Mouse (Mus musculus) embryonic stem cell, embryonic (primary cell): Measurements from ENCODE around the gene Hspe1.
"Not testable (repeated sequence)": the region's sequence is repeated elsewhere in the genome, so short reads cannot be mapped to it uniquely, and the experiment has no call there.

Source experiments
- CTCF ChIA-PET, 4 experiments: fragments of 300-600 bp in 2 of 4; fragments of 350-600 bp in 2 of 4; sonication (Branson Sonifier 250); formaldehyde crosslinking; loops; one replicate each; lab custom pipeline; 2022; ENCODE audit warnings: inconsistent platforms in 2 of 4; lab: Charles Lee
- POLR2A ChIA-PET, 4 experiments: fragments of 300-600 bp in 2 of 4; fragments of 350-600 bp in 2 of 4; sonication (Branson Sonifier 250); formaldehyde crosslinking; loops; one replicate each; lab custom pipeline; 2022; ENCODE audit warnings: antibody characterized with exemption in 4 of 4, inconsistent platforms in 1 of 4; lab: Charles Lee

Hspe1 gene

GRCm38 (mm10) chr1:55108473-55108872 is 20.5 kb downstream of the Hspe1 start:
- POLR2A ChIA-PET = interaction anchor here (0.7 to 3.5 kb wide), 20 partner anchors 9 to 624 kb away, joined by 3 to 35 read pairs (median 4); partner anchors contain the start of genes Mob4 (in 4 of the 4), Hspd1 (in 2 of the 4) and Hspe1 (in 2 of the 4)

GRCm38 (mm10) chr1:55109066-55109766 is 21.3 kb downstream of the Hspe1 start:
- CTCF ChIA-PET = no interaction called here

More at GRCm38 (mm10) chr1:55108473-55108872, 20.5 kb downstream of the Hspe1 start:
- CTCF ChIA-PET = no interaction called here

GRCm38 (mm10) chr1:55123046-55123445 is 35.1 kb downstream of the Hspe1 start:
- ChIA-PET POLR2A (interaction anchor here in 1 of 4 experiments (0.8 kb wide), 1 partner anchor 13 kb away, joined by 5 read pairs; no protein-coding TSS in a partner anchor), CTCF (no interaction called here)

More at GRCm38 (mm10) chr1:55109066-55109766, 21.3 kb downstream of the Hspe1 start:
- POLR2A ChIA-PET = interaction anchor here (0.7 to 3.6 kb wide), 18 partner anchors 9 to 90 kb away, joined by 3 to 25 read pairs (median 4); partner anchors contain the start of genes Mob4 (in 3 of the 4), Hspd1 (in 2 of the 4) and Hspe1 (in 2 of the 4)

GRCm38 (mm10) chr1:55123561-55123960 is 35.6 kb downstream of the Hspe1 start:
- ChIA-PET POLR2A (interaction anchor here in 1 of 4 experiments (0.8 kb wide), 1 partner anchor 14 kb away, joined by 5 read pairs; no protein-coding TSS in a partner anchor), CTCF (no interaction called here)

- CTCF ChIA-PET, POLR2A ChIA-PET: not testable (repeated sequence)
Measured at GRCm38 (mm10) chr1:55124136-55124535, 36.2 kb downstream of the Hspe1 start.

GRCm38 (mm10) chr1:55129716-55130115 is 41.8 kb downstream of the Hspe1 start:
- CTCF ChIA-PET = no interaction called here
- POLR2A ChIA-PET = interaction anchor here in 3 of 4 experiments (0.6 to 7.6 kb wide), 19 partner anchors 11 to 90 kb away, joined by 3 to 67 read pairs (median 5); partner anchors contain the start of genes Hspd1 (in 1 of the 3) and Hspe1 (in 1 of the 3)

GRCm38 (mm10) chr1:55130190-55130916 is 42.4 kb downstream of the Hspe1 start:
- POLR2A ChIA-PET = interaction anchor here (0.5 to 7.6 kb wide), 63 partner anchors 9 to 646 kb away, joined by 3 to 72 read pairs (median 4); partner anchors contain the start of genes Hspd1 (in 3 of the 4), Hspe1 (in 3 of the 4) and Coq10b (in 1 of the 4)
- CTCF ChIA-PET = interaction anchor here in 2 of 4 experiments (1.1 to 1.8 kb wide), 2 partner anchors 24 to 63 kb away, joined by 3 to 5 read pairs; no protein-coding TSS in a partner anchor

GRCm38 (mm10) chr1:55130943-55131401 is 43.0 kb downstream of the Hspe1 start, which contains the start of gene Mob4:
Gene Mob4 (plus strand): TSS chr1:55131231.
- POLR2A ChIA-PET = interaction anchor here (0.5 to 7.6 kb wide), 60 partner anchors 8 to 647 kb away, joined by 3 to 72 read pairs (median 4); partner anchors contain the start of genes Hspd1 (in 3 of the 4), Hspe1 (in 3 of the 4) and Coq10b (in 1 of the 4)

GRCm38 (mm10) chr1:55131424-55132014 is 43.6 kb downstream of the Hspe1 start:
- CTCF ChIA-PET = interaction anchor here in 3 of 4 experiments (0.5 to 1.8 kb wide), 6 partner anchors 25 to 148 kb away, joined by 3 to 5 read pairs (median 4); no protein-coding TSS in a partner anchor
- POLR2A ChIA-PET = interaction anchor here (0.5 to 7.6 kb wide), 59 partner anchors 8 to 647 kb away, joined by 3 to 72 read pairs (median 4); partner anchors contain the start of genes Hspd1 (in 3 of the 4), Hspe1 (in 3 of the 4) and Coq10b (in 1 of the 4)

More at GRCm38 (mm10) chr1:55130943-55131401, 43.0 kb downstream of the Hspe1 start, which contains the start of gene Mob4:
- CTCF ChIA-PET = interaction anchor here in 3 of 4 experiments (0.5 to 1.8 kb wide), 5 partner anchors 24 to 148 kb away, joined by 3 to 5 read pairs (median 4); no protein-coding TSS in a partner anchor

GRCm38 (mm10) chr1:55132308-55132707 is 44.4 kb downstream of the Hspe1 start:
- ChIA-PET CTCF (interaction anchor here in 1 of 4 experiments (1.8 kb wide), 1 partner anchor 26 kb away, joined by 5 read pairs; no protein-coding TSS in a partner anchor), POLR2A (interaction anchor here in 3 of 4 experiments (0.5 to 7.6 kb wide), 18 partner anchors 12 to 1670 kb away, joined by 3 to 72 read pairs (median 4); partner anchors contain the start of genes Hspd1 (in 3 of the 3) and Hspe1 (in 3 of the 3))

- POLR2A ChIA-PET = interaction anchor here (0.5 to 7.6 kb wide), 13 partner anchors 20 to 1669 kb away, joined by 3 to 72 read pairs (median 3); partner anchors contain the start of genes Hspd1 (in 2 of the 4) and Hspe1 (in 2 of the 4)
Measured at GRCm38 (mm10) chr1:55133173-55133572, 45.2 kb downstream of the Hspe1 start.

GRCm38 (mm10) chr1:55134301-55134700 is 46.4 kb downstream of the Hspe1 start:
- CTCF ChIA-PET = no interaction called here
- POLR2A ChIA-PET = interaction anchor here in 3 of 4 experiments (0.8 to 7.6 kb wide), 12 partner anchors 9 to 48 kb away, joined by 3 to 72 read pairs (median 5); partner anchors contain the start of genes Hspd1 (in 2 of the 3) and Hspe1 (in 2 of the 3)

More at GRCm38 (mm10) chr1:55133173-55133572, 45.2 kb downstream of the Hspe1 start:
- CTCF ChIA-PET = no interaction called here

- CTCF ChIA-PET = interaction anchor here in 3 of 4 experiments (0.5 to 1.8 kb wide), 7 partner anchors 32 to 460 kb away, joined by 3 to 4 read pairs (median 3); no protein-coding TSS in a partner anchor
- POLR2A ChIA-PET = interaction anchor here (0.5 to 7.6 kb wide), 25 partner anchors 8 to 77 kb away, joined by 3 to 72 read pairs (median 3); partner anchors contain the start of genes Hspd1 (in 4 of the 4) and Hspe1 (in 4 of the 4)
Measured at GRCm38 (mm10) chr1:55135846-55136245, 47.9 kb downstream of the Hspe1 start.
